Mouse (Mus musculus) embryonic facial prominence, embryonic 13.5 days (tissue): Measurements from ENCODE around the gene Stat5a. TPM values are rescaled to one million over a fixed set of nuclear protein-coding genes. Genes with fewer than 3 reads are reported as not detected.

Source experiments
- ATAC-seq: fragments of 200-750 bp; cut with Nextera tagmentation; 2 replicates; pipeline ENCODE4 v1.8.0; 2017; ENCODE audit warnings: low read depth; ENCODE audit not compliant: insufficient number of reproducible peaks, insufficient read depth, low FRiP score, low TSS enrichment
- H3K27ac ChIP-seq: fragments of 300-500 bp; sonication (generic); 2 replicates; pipeline ENCODE4 v1.5.1; 2015; ENCODE audit warnings: moderate library complexity, mild to moderate bottlenecking, inconsistent platforms
- H3K27me3 ChIP-seq: fragments of 300-500 bp; sonication (generic); 2 replicates; pipeline ENCODE4 v1.6.1; 2015; ENCODE audit warnings: mild to moderate bottlenecking, inconsistent platforms
- H3K36me3 ChIP-seq: fragments of 300-500 bp; sonication (generic); 2 replicates; pipeline ENCODE4 v1.6.1; 2015; ENCODE audit warnings: mild to moderate bottlenecking, inconsistent platforms
- H3K4me1 ChIP-seq: fragments of 300-500 bp; sonication (generic); 2 replicates; pipeline ENCODE4 v1.6.1; 2015; ENCODE audit warnings: inconsistent platforms
- H3K4me2 ChIP-seq: fragments of 300-500 bp; sonication (generic); 2 replicates; pipeline ENCODE4 v1.6.1; 2015; ENCODE audit warnings: moderate library complexity, mild to moderate bottlenecking, inconsistent platforms
- H3K4me3 ChIP-seq: fragments of 300-500 bp; sonication (generic); 2 replicates; pipeline ENCODE4 v1.5.1; 2015; ENCODE audit warnings: mild to moderate bottlenecking, inconsistent platforms
- H3K9ac ChIP-seq: fragments of 300-500 bp; sonication (generic); 2 replicates; pipeline ENCODE4 v1.6.1; 2015; ENCODE audit warnings: mild to moderate bottlenecking, inconsistent platforms
- H3K9me3 ChIP-seq: fragments of 300-500 bp; sonication (generic); 2 replicates; pipeline ENCODE4 v1.6.1; 2016; ENCODE audit warnings: inconsistent platforms
- WGBS: fragments of 180-500 bp; shearing (Covaris S2); methylation state at CpG from one replicate; pipeline ENCODE4 v1.1.7; 2015; ENCODE audit warnings: mixed read lengths; 5-methylcytosine and 5-hydroxymethylcytosine counted together
- polyA plus RNA-seq: library from polyadenylated mRNA; unstranded; fragments of >200 nt; fragmentation: Nextera tagmentation; extraction: Ambion mirVana; gene quantifications from 2 replicates; pipeline ENCODE4 v1.2.1, GENCODE M21; 2015

Gene Stat5a
- polyA plus RNA-seq, 1 experiment from 2014 or later: 4.9 TPM

DNA sequence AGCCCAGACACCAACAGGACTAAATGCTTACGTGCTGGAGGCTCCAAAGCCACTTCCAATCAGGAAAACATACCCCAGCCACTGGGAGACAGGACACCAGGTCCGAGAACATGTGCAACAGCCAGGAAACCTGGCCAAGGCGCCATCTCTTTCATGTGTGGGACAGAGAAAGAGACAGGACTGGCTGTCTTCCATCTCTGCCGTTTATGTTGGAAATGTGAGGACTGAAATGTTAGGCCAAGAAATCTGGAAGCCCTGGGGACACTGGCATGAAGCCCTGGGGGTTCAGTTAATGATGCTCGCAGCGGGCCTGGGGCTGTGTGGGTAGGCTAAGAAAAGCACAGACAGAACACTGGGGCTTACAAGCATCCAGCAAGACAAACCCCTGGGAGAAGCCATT is 31.3 kb downstream of the Stat5a start:
- Histone ChIP-seq H3K4me2 (no peak overlapping the region), H3K27me3 (no peaks in the 10 kb centered on the region), H3K9ac (no peak overlapping the region), H3K27ac (no peak overlapping the region; the same call in 1 of the 2 replicates), H3K4me3 (no peak overlapping the region), H3K36me3 (peaks cover 54% of the 10 kb centered on the region), H3K9me3 (no peaks in the 10 kb centered on the region), H3K4me1 (no peaks in the 10 kb centered on the region)
- ATAC-seq: no peak
- 81% methylated on average over 6 of the region's 6 CpGs for WGBS

DNA sequence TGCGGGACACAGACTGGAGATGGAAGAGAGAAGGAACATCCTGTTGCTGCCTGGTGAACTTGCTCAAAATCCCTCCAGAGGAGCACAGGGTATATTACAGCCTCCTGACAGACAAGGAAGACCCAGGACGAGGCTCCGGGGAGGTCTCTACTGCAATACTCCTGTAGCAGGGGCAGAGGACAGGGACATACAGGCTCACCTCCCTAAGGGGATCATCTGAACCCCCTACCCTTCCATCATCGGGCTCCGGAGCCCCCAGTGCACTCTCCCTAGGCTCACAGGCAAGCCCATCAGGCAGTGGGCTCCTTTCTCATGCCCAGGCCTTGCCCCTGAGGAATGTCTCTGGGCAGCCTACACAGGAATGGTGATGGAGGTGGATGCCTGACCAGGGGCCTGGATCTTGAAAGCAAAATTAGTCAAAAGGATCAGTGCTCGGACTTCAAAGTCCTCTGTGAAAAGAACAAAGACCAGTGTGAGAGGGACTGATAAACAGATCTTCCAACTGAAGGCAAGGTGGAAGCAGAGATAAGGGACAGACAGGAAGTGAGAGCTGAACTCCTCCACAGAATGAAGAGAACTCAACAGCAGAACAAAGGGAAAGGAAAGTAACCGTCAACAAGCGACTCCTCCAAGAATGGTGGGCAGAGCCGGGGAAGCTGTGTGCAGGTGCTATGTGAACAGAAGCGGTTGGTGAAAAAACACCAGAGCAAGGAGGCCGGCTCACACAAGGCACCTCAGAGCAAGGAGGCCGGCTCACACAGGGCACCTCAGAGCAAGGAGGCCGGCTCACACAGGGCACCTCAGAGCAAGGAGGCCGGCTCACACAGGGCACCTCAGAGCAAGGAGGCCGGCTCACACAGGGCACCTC is 32.3 kb downstream of the Stat5a start:
- H3K4me3 ChIP-seq: no peak overlapping the region
- no peak for ATAC-seq
- no peaks in the 10 kb centered on the region for H3K27me3 ChIP-seq
- no peak overlapping the region for H3K27ac ChIP-seq
- no peak overlapping the region for H3K9ac ChIP-seq
- no peaks in the 10 kb centered on the region for H3K4me1 ChIP-seq
- H3K4me2 ChIP-seq: no peak overlapping the region
- 70% methylated on average over 15 of the region's 15 CpGs for WGBS
- no peaks in the 10 kb centered on the region for H3K9me3 ChIP-seq
- H3K36me3 ChIP-seq: peaks cover 56% of the 10 kb centered on the region

DNA sequence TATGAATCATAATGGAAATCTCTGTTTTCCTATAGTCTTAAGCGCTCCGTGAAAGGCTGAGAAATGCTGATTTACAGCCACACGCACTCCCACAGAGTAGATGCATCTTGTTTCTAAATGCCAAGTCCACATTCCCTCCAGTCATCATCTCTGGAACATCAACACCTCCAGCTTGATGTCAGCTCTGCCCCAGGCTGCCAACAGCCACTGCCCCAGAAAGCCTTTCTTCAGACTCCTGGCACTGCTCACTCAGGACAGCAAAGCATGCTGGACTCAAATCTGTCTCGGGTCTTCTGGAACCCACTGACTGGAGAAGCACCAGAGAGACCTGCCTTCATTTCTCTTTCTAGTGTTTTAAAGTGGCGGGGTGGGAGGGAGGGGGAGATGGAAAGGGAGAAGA is 33.3 kb downstream of the Stat5a start:
- Histone ChIP-seq H3K9me3 (no peaks in the 10 kb centered on the region), H3K36me3 (peaks cover 54% of the 10 kb centered on the region), H3K4me2 (no peak overlapping the region), H3K27ac (no peak overlapping the region), H3K4me3 (no peak overlapping the region), H3K9ac (no peak overlapping the region), H3K27me3 (no peaks in the 10 kb centered on the region), H3K4me1 (no peaks in the 10 kb centered on the region)
- no peak for ATAC-seq
- 90% methylated on average over 5 of the region's 5 CpGs for WGBS

DNA sequence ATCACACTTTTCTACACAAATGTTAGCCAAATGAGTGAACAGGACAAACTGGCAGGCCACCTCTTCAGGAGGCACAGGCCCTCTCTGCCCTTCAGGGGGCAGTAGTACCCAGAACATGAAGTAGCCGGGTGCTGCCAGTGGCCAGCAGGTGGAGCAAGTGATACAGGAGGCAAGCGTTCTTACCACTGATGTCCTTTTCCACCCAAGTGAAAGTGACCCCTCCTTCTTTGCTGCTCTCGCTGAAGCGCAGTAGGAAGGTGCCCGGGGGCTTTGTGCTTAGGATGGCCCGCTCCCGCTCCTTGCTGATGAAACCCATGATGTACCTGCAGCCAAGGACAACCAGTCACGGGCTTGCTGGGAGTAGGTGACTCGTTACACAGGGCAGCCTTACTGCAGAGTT is 34.3 kb downstream of the Stat5a start:
- no peaks in the 10 kb centered on the region for H3K9me3 ChIP-seq
- no peak overlapping the region for H3K27ac ChIP-seq
- H3K4me3 ChIP-seq: no peak overlapping the region
- H3K36me3 ChIP-seq: peaks cover 56% of the 10 kb centered on the region
- H3K4me2 ChIP-seq: no peak overlapping the region
- no peak overlapping the region for H3K9ac ChIP-seq
- no peaks in the 10 kb centered on the region for H3K27me3 ChIP-seq
- no peak for ATAC-seq
- WGBS: 10% methylated on average over 9 of the region's 9 CpGs
- peaks cover 2% of the 10 kb centered on the region; the same call in 1 of the 2 replicates for H3K4me1 ChIP-seq

DNA sequence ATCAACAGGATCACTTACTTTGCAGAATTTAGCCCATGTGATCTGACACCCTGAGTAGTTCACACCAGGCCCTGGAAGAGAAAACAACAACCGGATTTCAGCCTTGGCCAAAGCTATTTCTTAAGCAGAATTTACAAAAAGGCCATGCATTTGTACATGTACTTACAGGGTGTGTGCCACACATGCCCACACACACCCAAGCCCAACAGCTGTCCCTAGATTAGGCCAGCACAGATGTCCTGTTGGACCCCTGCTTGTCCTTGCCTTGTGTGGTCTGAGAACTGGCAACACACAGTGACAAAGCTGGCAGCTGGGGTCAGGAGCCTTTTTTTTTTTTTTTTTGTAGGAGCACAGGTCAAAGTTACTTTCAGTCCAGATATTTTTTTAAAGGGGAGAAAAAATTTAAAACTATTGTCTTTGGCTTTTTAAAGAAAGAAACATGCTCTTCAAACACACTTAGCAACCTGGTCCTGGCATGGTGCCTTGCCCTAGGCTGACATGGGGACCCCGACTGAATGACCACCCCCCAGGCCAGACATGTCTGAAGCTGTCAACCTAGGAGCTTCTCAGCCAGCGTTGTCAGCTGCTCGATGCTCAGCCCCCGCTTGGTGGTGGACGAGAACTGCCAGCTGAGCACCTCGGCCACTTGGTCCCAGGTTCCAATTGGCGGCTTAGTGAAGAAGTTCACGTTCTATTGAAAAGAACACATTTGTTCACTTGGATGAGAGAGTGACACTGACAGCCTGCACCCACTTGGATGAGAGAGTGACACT is 35.2 kb downstream of the Stat5a start:
- no peaks in the 10 kb centered on the region for H3K9me3 ChIP-seq
- no peak overlapping the region for H3K4me3 ChIP-seq
- H3K4me2 ChIP-seq: no peak overlapping the region
- 76% methylated on average over 9 of the region's 9 CpGs for WGBS
- peaks cover 57% of the 10 kb centered on the region for H3K36me3 ChIP-seq
- no peaks in the 10 kb centered on the region for H3K27me3 ChIP-seq
- ATAC-seq: no peak
- H3K4me1 ChIP-seq: peaks cover 3% of the 10 kb centered on the region; the same call in 1 of the 2 replicates
- H3K9ac ChIP-seq: no peak overlapping the region
- no peak overlapping the region for H3K27ac ChIP-seq

DNA sequence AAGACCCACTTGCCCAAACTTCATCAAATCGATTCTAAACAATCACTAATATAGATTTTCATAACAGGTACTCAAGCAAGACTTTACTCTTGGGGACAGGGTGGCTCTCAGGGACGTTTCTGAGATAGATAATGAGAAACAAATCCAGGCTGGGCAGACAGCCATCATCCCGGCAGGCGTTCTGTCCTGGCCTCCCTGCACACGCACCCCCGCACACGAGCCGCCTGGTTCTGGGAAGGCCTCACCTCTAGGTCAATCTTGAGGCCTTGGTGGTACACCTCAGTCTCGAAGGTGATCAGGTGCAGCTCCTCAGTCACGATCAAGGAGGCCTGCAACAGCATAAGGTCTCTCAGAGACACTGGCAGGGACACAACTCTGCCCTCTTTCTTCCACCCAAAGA is 36.9 kb downstream of the Stat5a start:
- WGBS: 76% methylated on average over 10 of the region's 10 CpGs
- no peaks in the 10 kb centered on the region for H3K9me3 ChIP-seq
- no peak overlapping the region for H3K4me2 ChIP-seq
- H3K4me3 ChIP-seq: no peak overlapping the region
- no peak overlapping the region for H3K9ac ChIP-seq
- H3K36me3 ChIP-seq: peaks cover 47% of the 10 kb centered on the region
- H3K27ac ChIP-seq: no peak overlapping the region
- H3K27me3 ChIP-seq: no peaks in the 10 kb centered on the region
- peaks cover 3% of the 10 kb centered on the region; the same call in 1 of the 2 replicates for H3K4me1 ChIP-seq
- no peak for ATAC-seq

DNA sequence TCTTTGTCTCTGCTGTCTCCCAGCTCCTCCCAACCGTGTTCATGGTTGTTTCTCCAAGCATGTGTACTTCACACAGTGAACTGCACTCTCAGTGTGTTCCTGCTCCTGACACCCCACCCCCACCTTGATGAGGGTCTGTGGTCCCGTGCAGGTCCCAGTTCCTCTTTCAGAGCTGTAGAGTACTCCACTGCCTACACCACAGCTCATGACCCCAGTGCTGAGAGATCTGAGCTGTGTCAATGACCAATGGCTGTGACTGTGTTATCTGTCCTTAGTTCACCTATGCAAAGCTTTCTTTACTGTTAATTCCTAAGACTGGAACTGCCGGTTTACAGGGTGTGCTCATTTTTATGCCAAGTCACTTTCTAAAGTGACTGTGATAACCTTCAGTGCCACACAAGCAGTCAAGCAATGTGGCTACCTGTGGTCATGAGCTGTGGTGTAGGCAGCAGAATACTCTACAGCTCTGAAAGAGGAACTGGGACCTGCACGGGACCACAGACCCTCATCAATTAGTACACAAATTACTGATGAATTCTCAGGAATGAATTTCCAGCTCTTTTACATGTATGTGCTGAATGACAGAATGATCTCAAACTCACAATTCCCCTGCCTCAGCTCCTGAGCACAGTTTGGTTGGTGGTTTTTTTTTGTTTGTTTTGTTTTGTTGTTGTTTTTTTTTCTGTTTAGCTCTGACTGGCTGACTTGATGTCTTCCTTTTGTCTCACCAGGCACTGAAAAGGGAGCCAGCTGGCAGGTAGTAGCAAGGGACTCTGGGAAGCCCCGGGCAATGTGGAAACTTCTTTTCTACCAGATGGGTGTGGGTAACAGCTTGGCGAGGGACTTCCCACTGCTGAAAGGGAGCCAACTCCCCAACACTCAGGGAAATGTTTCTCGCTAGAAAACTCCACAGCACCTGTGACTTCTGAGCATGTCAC is 38.4 kb downstream of the Stat5a start:
- 75% methylated on average over 7 of the region's 7 CpGs for WGBS
- H3K4me1 ChIP-seq: peaks cover 3% of the 10 kb centered on the region; the same call in 1 of the 2 replicates
- no peaks in the 10 kb centered on the region for H3K27me3 ChIP-seq
- no peak overlapping the region for H3K4me2 ChIP-seq
- no peak overlapping the region for H3K9ac ChIP-seq
- no peak for ATAC-seq
- H3K9me3 ChIP-seq: no peaks in the 10 kb centered on the region
- no peak overlapping the region for H3K27ac ChIP-seq
- H3K36me3 ChIP-seq: peaks cover 54% of the 10 kb centered on the region
- H3K4me3 ChIP-seq: no peak overlapping the region

DNA sequence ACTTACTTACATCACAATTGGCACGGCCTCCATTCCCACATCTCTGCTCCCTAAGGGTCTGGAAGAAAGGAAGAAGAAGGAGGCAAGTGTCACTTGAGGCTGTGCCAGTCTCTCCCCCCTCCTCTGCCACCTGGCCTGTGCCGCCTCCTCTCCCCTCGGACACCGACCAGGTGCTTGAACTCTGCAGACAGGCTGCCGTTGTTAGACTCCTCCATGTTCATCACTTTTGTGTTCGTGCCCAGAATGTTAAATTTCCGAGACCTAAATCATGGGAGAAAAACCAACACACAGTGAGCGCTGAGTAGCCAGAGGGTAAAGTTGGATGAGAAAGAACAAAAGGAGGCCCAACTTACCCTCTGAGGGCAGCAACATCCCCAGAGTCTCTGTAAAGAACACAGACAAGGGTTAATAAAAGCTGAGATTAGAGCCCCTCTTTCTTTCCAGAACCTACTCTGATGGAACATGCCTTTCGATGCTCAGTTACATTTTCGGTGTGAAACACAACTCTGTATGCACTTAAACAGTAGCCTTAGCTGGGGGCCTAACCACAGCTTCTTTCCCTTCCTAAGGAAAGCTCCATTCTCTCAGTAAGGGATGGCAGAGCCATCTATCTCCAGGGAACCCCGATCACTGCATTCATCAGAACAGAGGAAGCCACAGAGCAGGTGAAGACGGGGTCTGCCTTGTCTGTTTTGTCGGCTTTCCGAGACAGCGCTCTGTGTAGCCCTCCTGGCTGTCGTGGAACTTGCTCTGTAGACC is 39.5 kb downstream of the Stat5a start:
- H3K9me3 ChIP-seq: no peaks in the 10 kb centered on the region
- H3K36me3 ChIP-seq: peaks cover 59% of the 10 kb centered on the region
- H3K9ac ChIP-seq: no peak overlapping the region
- peaks cover 3% of the 10 kb centered on the region; the same call in 1 of the 2 replicates for H3K4me1 ChIP-seq
- H3K27ac ChIP-seq: no peak overlapping the region
- WGBS: 69% methylated on average over 16 of the region's 16 CpGs
- H3K4me2 ChIP-seq: no peak overlapping the region
- no peak overlapping the region for H3K4me3 ChIP-seq
- H3K27me3 ChIP-seq: no peaks in the 10 kb centered on the region
- ATAC-seq: no peak

DNA sequence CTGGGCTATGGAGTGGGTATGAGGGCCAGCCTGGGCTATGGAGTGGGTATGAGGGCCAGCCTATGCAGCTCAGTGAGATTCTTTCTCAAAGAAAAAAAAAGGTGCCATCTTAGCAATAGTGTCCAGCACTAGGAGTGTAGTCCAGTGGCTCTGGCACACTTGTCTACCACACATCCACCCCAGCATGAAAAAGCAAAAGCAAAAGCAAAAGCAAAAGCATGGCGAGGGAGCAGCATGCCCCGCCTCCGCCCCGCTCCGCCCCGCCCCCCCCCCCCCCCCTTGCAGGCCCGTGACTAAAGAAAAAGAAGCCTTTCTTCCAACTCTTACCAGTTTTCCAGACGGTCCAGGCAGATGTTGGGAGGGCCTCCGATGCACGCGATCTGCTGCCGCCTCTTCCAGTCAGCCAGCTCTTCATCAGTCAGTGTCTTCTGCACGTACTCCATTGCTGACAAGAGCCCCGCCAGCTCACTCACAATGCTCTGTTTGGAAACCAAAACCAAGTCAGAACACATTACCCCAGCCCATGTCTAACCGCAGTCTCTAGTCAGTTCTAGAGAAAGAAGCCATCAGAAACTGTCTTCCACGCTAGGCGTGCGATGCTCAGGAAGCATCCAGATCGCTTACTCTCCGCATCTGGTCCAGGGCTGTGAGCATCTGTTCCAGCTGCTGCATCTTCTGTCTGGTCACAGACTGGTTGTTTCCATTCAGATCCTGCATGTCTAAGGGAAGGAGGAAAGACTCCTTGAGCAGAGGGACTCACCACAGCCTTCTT is 45.6 kb downstream of the Stat5a start:
- H3K27ac ChIP-seq: no peak overlapping the region
- 65% methylated on average over 19 of the region's 20 CpGs for WGBS
- H3K4me2 ChIP-seq: no peak overlapping the region
- peaks cover 66% of the 10 kb centered on the region for H3K36me3 ChIP-seq
- no peaks in the 10 kb centered on the region for H3K9me3 ChIP-seq
- no peaks in the 10 kb centered on the region for H3K4me1 ChIP-seq
- H3K9ac ChIP-seq: no peak overlapping the region
- no peak overlapping the region for H3K4me3 ChIP-seq
- no peak for ATAC-seq
- H3K27me3 ChIP-seq: no peaks in the 10 kb centered on the region

DNA sequence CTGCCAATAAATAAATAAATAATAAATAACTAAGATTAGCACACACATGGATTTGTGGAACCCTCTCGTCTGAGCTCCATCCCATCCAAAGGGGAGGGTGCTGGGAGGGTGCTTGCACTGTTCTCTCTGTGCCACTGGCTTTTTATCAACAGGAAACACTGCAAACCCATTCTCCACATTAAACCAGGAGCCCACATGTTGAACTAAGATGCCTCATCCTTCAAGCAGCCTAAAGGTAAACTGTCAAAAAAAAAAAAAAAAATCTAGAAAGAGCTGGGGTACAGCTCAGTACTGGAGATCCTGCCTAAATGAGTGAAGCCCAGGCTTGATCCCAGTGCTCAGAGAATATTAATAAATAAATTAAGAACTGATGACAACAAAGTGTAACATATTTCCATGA is 46.8 kb downstream of the Stat5a start:
- Histone ChIP-seq H3K4me2 (no peak overlapping the region), H3K4me1 (no peaks in the 10 kb centered on the region), H3K27ac (no peak overlapping the region), H3K9ac (no peak overlapping the region), H3K9me3 (no peaks in the 10 kb centered on the region), H3K36me3 (peaks cover 65% of the 10 kb centered on the region), H3K4me3 (no peak overlapping the region), H3K27me3 (no peaks in the 10 kb centered on the region)
- 67% methylated on average over 1 of the region's 1 CpGs for WGBS
- ATAC-seq: no peak
